Mouse (Mus musculus) heart, postnatal 10 days (tissue): ENCODE results near the gene Gpr19. TPM values are rescaled to one million over a fixed set of nuclear protein-coding genes. Genes with fewer than 3 reads are reported as not detected.

Source experiments
- DNase-seq, 2 experiments: peaks; one replicate each; pipeline ENCODE4 v3.0.0; 2021
- intact Hi-C: fragments of 180-260 bp; cut with DNase I; formaldehyde crosslinking; loops from one replicate; pipeline ENCODE4 v1.15.1; 2025
- total RNA-seq, 2 experiments: library from RNA; stranded (reverse); gene quantifications; 2 replicates each; pipeline ENCODE4 v1.2.3; 2021

The Gpr19 gene
- total RNA-seq, 2 experiments from 2014 or later, result 4.3 to 4.8 TPM

- intact Hi-C loops, result loop anchor here (1.0 to 10.0 kb wide), 3 partner anchors 32 to 438 kb away; partner anchors contain the start of gene Crebl2
- DNase-seq, result peak; percentile 12 to 29
These were observed 35.7 kb downstream of the Gpr19 start for GRCm38 (mm10) chr6:134862671-134863104.

GRCm38 (mm10) chr6:134861386-134861785, 37.0 kb downstream of the Gpr19 start:
- intact Hi-C loops, result loop anchor here (10.0 kb wide), 1 partner anchor 437 kb away; no protein-coding TSS in a partner anchor
- no peak for DNase-seq

GRCm38 (mm10) chr6:134860275-134860674, 38.1 kb downstream of the Gpr19 start:
- no peak for DNase-seq
- intact Hi-C loops, result loop anchor here (10.0 kb wide), 1 partner anchor 435 kb away; no protein-coding TSS in a partner anchor

- no peak for DNase-seq
- intact Hi-C loops, result no loop called here
These were observed 39.4 kb downstream of the Gpr19 start for GRCm38 (mm10) chr6:134859021-134859420.

GRCm38 (mm10) chr6:134855926-134856325, 42.5 kb downstream of the Gpr19 start:
- intact Hi-C loops, result no loop called here

GRCm38 (mm10) chr6:134854782-134855181, 43.6 kb downstream of the Gpr19 start:
- no peak for DNase-seq
- intact Hi-C loops, result no loop called here

More at GRCm38 (mm10) chr6:134855926-134856325, 42.5 kb downstream of the Gpr19 start:
- no peak for DNase-seq

- intact Hi-C loops, result no loop called here
- DNase-seq, result no peak
These were observed 48.4 kb downstream of the Gpr19 start for GRCm38 (mm10) chr6:134849985-134850384.

GRCm38 (mm10) chr6:134849461-134849860, 48.9 kb downstream of the Gpr19 start:
- DNase-seq, result no peak
- intact Hi-C loops, result no loop called here

- DNase-seq, result peak; percentile 12 to 24
- intact Hi-C loops, result no loop called here
These were observed 50.0 kb downstream of the Gpr19 start for GRCm38 (mm10) chr6:134848197-134848890.

GRCm38 (mm10) chr6:134847550-134847949, 50.8 kb downstream of the Gpr19 start:
- intact Hi-C loops, result no loop called here
- DNase-seq, result no peak

- no peak for DNase-seq
- intact Hi-C loops, result no loop called here
These were observed 52.1 kb downstream of the Gpr19 start for GRCm38 (mm10) chr6:134846308-134846707.

- DNase-seq, result no peak
- intact Hi-C loops, result no loop called here
These were observed 52.7 kb downstream of the Gpr19 start for GRCm38 (mm10) chr6:134845726-134846125.

- DNase-seq, result no peak
- intact Hi-C loops, result no loop called here
These were observed 58.0 kb downstream of the Gpr19 start for GRCm38 (mm10) chr6:134840346-134840745.

GRCm38 (mm10) chr6:134838111-134838510, 60.3 kb downstream of the Gpr19 start:
- DNase-seq, result no peak
- intact Hi-C loops, result no loop called here

GRCm38 (mm10) chr6:134834585-134835251, 63.7 kb downstream of the Gpr19 start:
- intact Hi-C loops, result no loop called here
- DNase-seq, result no peak

GRCm38 (mm10) chr6:134830776-134831175, 67.6 kb downstream of the Gpr19 start:
- intact Hi-C loops, result loop anchor here (2.0 kb wide), 1 partner anchor 32 kb away; no protein-coding TSS in a partner anchor

GRCm38 (mm10) chr6:134829786-134830700, 68.3 kb downstream of the Gpr19 start, which contains the start of gene Crebl2:
Gene Crebl2, plus strand, starts transcription at chr6:134830154.
- intact Hi-C loops, result loop anchor here (2.0 kb wide), 1 partner anchor 33 kb away; no protein-coding TSS in a partner anchor
- DNase-seq, result peak; percentile 100

More at GRCm38 (mm10) chr6:134830776-134831175, 67.6 kb downstream of the Gpr19 start:
- no peak for DNase-seq

GRCm38 (mm10) chr6:134822844-134823243, 75.5 kb downstream of the Gpr19 start:
- intact Hi-C loops, result no loop called here
- DNase-seq, result peak in 1 of 2 experiments; percentile 12

GRCm38 (mm10) chr6:134820411-134820810, 78.0 kb downstream of the Gpr19 start:
- DNase-seq, result no peak
- intact Hi-C loops, result no loop called here

GRCm38 (mm10) chr6:134819741-134820140, 78.6 kb downstream of the Gpr19 start:
- intact Hi-C loops, result no loop called here
- no peak for DNase-seq
